Mouse (Mus musculus) adrenal gland, postnatal 0 days (tissue): ENCODE data around the gene Sorbs2. TPM values are rescaled to one million over a fixed set of nuclear protein-coding genes. Genes with fewer than 3 reads are reported as not detected.

Source experiments
- polyA plus RNA-seq: library from polyadenylated mRNA; unstranded; fragments of >200 nt; fragmentation: Nextera tagmentation; extraction: Ambion mirVana; gene quantifications from 2 replicates; pipeline ENCODE4 v1.2.1, GENCODE M21; 2015

Gene Sorbs2
- 18.9 and 36.0 TPM in 2 replicates for polyA plus RNA-seq

DNA sequence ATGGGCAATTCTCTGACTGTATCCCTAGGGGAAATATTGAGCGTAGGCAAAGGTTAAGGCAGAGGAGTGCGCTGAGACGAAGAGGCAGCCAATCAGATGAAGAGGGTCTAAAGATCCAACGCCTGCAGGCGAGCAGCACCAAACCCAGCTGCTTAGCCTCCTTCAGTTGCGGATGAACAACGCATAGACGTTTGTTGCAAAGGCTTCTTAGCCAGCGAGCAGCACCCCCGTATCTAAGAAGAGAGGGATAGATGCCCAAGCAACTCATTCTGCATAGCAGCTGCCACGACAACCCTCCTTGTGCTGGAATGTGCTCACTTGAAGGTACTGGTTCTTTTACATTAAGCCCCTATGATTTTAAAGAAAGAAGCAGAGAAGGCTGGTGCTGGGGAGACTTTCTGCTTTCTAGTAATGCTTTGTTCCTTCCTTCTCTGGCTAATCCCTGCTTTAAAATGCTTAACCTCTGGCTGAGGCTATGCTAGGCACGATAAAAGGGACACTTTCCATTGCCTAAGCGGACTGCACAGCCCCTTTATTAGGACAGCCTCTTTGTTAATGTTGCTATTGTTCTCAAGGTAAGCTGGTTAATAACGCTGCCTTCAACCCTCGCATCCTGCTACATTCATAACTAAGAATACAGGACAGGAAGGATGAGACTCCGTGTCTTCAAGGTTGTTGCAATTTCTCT is at the start of gene Sorbs2:
Sorbs2 (plus strand) TSS at position 155 of the 688 bp plus-strand sequence.

Other genes with a start within 250 kb of the Sorbs2 start
- 1.0 and 2.1 TPM in 2 replicates for gene F11, start 245.8 kb upstream of the Sorbs2 start, polyA plus RNA-seq
- 0.35 and 1.4 TPM in 2 replicates for gene Klkb1, start 212.9 kb upstream of the Sorbs2 start, polyA plus RNA-seq
- gene Gm45753, start 199.3 kb upstream of the Sorbs2 start, polyA plus RNA-seq: 1.0 TPM in 2 replicates
- gene Cyp4v3, start 174.6 kb upstream of the Sorbs2 start, polyA plus RNA-seq: 5.1 and 10.2 TPM in 2 replicates
- gene Fam149a, start 125.5 kb upstream of the Sorbs2 start, polyA plus RNA-seq: 7.2 and 8.4 TPM in 2 replicates
- 3.3 and 4.4 TPM in 2 replicates for gene Tlr3, start 96.7 kb upstream of the Sorbs2 start, polyA plus RNA-seq